Mouse (Mus musculus) MEL-GATA-1-ER (cell line): ENCODE data around the gene Ccser1.
"Not testable (repeated sequence)": the region's sequence is repeated elsewhere in the genome, so short reads cannot be mapped to it uniquely, and the experiment has no call there.

Experiments used
- DNase-seq: peaks from one replicate; pipeline ENCODE4 v3.0.0-alpha.2; 2012; ENCODE audit warnings: low read depth; ENCODE audit errors: extremely low read depth

Ccser1 gene

DNA sequence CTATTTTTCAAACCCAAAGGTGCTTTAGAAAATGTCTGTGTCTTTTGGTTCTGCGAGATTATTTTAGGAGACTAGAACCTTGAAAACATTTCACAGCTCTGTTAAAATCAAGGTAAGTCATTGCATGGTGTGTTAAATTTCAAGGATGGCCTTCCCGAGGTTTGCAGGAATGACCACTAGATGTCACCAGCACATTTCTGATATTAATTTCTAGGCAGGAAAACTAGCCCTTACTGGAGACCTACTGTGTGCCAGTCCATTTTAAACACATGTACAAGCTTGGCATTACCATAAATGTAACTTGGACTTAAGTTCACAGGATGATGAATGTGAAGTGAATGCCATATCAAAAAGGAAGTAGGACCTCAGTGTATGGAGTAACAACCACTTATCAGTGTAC lies 798.3 kb downstream of the Ccser1 start:
- no peak for DNase-seq

DNA sequence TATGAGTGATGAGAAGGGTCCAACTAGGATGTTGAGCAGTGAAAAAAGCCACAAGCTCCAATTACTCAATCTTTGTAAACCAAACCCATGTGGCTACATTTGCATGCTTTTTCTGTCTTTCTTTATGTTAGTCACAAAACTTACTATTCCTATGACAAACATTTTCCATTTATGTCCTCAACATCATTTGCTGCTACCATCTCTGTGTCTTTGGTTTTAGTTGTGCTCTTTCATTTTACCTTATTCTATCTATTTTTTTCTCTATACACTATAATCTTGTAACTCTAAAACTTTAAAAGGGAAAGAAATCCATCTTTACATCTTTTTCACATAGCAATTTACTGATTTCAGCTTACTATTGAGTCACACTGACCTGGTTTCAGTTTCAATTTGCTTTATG lies 834.2 kb downstream of the Ccser1 start:
- DNase-seq: no peak

DNA sequence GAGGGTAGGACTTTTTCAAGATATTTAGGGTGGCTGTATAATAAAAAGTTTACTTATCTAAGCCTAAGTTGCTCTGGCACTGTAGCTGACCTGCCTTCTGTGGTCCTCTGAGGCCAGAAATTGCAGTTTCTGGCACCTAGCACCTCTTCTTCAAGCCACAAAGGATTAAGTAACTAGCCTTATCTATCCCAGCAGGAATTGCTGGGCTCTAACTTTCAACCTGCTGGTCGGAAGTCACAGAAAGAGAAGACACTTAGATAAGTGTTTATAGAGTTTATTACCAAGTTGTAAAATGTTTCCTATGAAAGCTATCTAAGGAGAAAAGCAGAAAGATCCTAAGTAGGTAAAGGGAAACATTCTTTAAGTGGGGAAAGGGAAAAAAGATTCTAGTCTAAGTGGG lies 864.3 kb downstream of the Ccser1 start:
- no peak for DNase-seq

DNA sequence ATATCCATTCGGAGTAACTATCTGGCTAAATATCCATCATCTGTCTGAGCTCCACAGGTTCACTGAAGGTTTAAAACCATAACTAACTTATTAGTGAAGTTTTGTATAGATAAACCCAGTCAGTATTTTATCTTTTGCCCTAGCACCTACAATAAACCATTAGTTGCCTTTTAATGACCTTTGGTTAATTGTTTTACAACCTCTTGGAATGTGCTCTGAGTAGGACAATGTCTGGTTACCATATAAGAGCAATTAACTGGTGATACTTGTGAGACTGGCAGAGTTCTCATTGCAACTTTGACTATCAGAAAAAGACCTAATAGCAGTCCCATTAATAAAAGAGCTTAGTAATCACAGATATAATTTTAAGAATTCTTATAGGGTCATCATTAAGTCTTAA lies 864.9 kb downstream of the Ccser1 start:
- not testable (repeated sequence) for DNase-seq

DNA sequence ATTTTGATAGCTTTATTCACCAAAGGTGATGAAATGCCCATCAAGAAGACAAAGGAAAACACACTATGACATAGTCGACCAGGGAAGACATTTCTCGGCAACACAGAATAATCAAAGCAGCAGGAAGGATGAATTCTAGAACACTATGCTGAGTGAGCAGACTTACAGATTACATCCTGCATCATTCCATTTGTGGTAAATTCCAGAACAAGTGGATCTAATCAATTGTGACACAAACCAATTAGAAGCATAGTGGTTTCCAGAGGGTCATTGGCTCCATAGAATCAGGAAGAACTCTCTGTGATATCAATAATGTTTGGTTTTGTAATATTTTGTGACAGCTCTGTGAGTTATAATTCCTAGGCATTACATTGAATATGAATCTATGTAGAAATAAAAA lies 875.2 kb downstream of the Ccser1 start:
- no peak for DNase-seq

DNA sequence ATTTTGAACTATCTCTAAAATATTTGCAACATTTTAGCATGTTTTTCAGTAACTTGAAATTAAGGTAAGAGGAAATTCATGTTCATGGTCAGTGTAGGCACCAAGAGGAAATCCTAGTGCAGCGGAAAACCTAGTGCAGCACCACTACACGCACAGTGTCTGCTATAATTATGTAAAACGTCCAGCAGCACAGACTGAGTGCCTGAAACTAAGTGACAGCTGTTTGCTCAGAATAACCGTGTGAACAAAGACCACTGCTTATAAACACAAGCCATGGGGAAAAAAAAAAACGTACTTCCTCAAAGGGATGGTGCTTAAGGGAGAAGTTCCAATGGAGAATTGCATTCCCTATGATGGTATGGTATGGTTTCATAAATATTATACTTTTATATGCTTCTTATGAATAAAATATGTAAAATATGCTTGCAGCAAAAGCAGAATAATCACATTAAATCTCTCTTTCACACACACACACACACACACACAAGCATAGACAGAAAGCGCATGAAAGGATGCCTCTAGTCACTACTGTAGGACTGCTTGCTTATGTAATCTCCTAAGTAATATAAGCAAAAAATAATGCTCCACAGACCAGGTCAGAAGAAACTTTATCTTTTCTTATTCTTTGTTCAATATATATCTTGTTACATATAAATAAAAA lies 886.4 kb downstream of the Ccser1 start:
- DNase-seq: no peak

DNA sequence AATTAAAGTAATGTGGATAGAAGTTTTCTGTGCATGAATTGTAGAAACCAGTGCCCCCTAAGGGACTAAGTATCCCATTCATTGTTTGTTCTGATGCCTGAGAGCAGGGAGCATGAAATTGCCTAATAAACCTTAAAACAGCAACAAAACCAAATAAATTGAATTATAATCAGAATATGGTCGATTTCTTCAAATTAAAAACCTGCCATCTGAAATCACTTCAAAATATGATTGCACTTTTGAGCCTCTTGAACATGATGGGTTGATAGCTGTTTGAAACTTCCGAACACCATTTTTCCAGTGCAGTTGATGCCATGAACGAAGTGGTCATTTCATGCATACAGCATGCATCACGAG lies 886.9 kb downstream of the Ccser1 start:
- DNase-seq: no peak

DNA sequence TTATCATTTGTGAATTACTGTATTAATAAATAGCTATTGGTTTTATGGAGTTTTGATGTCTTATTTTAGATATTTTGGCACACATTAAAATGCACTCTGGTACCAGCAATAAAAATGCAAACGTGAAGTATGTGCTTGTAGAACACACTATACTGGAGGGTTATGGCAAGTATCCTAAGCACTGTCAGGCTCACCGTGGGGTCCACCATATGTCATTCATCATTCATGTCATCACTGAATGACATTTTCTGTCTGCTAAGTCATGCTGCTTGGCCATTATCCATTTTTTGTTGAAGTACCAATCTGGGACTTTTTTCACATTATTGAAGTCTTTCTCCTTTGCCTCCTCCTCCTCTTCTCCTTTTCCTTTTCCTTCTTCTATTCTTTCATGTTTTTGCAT lies 925.3 kb downstream of the Ccser1 start:
- DNase-seq: no peak

DNA sequence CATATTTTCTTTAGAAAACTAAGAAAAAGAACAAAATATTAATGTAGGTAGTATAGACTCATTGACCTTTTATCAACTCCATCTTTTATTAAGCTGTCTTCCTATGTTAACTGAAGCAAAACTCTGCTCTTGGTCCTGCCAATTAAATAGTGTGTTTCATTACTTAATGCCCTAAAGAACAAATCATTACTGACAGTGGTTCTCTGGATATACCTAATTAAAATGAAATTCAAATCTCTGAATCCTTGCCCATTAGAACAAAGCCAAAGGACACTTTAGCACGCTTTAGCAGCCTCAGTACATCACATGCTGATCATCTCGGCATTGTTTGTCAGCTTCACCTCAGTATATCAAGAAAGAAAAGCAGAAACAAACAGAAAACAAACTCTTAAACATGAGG lies 952.4 kb downstream of the Ccser1 start:
- DNase-seq: no peak

DNA sequence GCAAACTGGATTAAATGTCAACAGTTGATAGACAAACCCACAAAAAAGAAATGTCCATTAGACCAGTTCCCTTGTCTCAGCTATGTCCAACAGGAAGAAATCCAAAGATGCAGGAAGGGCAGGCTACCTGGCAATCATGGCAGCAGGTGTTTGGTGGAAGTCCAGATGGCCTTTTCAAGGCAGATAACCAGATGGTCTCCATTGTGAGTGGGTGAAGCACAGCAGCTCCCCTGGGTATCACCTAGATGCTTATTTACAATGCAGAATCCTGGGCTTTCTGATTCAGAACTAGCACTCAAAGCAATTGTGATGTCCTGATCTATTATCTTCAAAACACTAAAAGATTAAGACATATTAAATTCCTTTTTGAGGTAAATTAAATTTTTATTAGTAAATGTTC lies 980.2 kb downstream of the Ccser1 start:
- DNase-seq: no peak

DNA sequence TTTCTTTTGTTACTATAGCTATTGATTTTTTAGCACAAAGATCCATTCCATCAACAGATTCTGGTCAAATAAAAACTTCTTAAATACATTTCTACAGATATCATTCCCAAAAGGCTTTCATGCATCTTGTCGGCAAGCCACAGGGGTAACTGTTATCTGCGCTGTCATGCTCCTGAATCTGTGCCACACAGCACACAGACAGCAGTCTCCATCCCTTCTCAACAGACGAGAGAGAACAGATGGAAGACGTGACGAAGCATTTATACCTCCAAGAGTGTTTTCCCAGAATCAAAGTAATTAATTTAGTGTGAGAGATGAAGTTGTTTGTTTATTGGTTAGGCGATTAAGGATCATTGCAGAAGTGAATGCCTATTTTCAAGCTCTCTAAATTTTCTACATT lies 982.5 kb downstream of the Ccser1 start:
- DNase-seq: no peak

DNA sequence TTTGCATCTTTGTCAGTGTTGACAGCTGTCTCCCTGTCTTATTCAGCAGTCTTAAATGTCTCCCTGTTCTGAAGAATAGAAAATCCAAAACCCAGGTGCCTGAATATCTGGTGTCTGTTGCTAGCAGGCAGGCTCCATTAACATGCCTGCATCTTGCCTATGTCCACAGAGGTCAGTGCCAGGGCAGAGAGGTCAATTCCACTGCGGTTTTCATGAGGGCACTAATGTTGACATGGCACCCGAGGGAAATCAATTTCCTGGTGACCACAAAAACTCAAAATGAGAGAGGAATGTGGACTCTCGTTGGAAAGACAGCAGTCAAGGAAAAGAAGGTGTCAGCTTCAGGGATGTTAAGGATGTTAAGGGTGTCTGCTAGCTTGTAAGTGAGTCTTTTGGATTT lies 983.7 kb downstream of the Ccser1 start:
- no peak for DNase-seq

DNA sequence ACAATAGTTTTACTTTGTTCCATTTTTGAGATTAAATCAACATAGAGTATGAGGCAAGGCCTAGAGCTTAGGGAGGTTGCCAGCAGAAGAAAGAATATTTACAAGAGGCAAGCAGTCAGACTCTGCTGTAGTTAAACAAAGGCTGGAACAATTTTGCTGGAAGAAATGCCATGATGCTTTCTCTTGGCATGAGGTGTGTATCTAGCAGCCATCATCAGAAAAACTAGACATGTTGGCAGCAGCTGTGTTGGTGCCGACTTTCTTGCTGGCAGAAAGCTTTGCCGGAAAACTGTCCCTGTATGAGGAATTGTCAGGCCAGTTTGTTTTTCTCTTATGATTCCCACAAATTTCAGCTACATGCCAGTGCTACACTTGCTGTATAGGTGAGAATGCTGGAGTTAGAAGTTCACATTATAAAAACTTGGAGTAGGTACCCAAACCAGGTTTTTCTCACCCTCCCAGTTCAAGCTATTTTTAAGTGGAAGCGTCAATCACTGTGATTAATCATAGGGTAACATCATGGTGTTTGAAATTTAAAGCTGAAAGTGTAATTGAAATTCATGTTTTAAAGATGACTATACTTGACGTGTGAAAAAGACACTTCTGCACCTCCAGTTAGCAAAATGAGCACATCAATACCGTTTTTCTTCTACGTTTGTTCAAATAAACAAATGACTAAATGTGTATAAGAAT lies 1016.5 kb downstream of the Ccser1 start:
- DNase-seq: no peak

DNA sequence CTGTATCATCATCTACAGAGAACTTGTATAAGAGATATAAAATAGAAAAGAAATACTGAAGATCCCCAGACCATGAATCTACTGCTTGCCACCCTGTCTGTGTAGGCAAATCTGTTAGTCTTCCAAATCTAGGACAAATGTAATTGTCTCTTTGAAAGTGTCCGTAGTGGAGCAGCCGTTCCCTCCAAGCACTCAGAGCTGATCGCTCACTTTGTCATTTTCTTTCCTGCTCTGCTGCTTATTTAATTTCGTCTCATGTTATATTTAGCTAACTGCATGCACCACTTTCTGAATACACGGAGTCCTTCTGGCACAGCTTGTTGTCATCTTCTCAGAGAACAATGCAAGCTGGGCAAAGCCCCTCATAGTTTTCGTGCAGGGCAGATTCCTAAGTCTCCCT lies 1018.6 kb downstream of the Ccser1 start:
- DNase-seq: no peak

DNA sequence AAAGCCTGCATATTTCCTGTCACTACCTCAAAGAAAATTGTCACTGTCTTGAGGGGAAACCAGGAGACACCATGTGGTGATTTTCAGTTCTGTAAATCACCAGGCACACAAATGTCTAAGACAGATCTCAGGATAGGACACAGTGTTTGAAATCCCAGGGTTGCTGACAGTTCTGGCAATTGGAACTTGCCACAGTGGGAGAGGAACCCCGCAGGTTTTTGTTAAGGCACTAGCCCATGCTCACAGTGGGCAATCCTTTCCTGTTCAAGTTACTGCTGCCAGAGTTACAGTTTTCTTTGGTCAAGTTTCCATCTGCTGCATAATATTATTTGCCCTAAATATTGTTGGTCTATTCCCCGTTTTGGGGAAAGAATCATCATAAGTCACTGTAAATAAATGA lies 1024.9 kb downstream of the Ccser1 start:
- DNase-seq: no peak

DNA sequence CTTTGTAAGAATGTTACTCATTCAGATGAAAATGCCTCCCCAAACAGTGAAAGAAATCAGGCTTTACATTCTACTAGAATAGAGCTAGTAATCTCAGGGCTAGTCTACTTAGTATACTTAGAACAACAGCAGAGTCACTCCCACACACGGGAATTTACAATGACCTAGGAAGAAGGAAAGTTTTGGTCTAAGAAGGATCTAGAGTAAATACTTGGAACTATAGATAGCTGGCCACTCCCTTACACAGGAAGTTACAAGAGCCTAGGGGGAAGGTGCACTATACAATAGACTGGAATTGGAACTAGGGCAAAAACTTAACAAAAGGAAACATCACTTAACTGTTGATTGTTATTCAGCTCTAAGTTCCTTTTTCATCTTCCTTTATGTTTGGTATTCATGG lies 1041.7 kb downstream of the Ccser1 start:
- no peak for DNase-seq

DNA sequence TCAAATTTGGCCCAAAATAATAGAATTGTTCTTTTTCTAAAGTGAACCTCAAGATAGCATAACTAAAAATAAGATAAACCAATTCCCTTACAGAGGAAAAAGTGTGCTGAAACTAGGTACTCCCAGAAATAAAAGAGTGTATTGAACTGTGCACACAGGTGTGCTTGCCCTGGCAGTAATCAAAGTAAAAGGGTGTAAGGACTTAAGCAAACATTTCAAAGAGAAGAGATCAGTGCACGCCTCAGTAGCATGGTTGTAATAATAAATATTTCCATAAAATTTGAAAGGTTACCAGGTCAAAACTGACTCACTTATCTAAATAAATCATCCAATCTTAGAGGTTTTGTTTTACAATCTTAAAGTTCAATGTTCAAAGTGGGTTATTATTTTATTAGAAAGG lies 1083.8 kb downstream of the Ccser1 start:
- no peak for DNase-seq

DNA sequence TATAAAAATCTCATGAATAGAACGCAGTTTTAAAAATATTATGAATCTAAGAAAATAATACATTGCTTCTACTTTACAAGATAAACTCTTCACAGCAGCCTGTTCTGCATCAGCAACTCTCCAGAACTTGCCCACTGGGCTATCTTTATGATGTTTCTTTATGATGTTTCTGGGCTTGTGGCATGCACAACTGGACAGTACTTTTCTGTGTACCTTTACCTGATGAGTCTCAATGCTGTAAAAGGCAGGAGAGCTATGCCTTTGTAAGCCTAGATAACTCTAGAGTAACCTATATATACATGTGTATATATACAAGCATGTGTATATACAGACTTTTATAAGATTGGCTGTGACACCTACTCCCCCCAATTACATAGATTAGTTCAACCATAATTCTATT lies 1084.4 kb downstream of the Ccser1 start:
- no peak for DNase-seq

DNA sequence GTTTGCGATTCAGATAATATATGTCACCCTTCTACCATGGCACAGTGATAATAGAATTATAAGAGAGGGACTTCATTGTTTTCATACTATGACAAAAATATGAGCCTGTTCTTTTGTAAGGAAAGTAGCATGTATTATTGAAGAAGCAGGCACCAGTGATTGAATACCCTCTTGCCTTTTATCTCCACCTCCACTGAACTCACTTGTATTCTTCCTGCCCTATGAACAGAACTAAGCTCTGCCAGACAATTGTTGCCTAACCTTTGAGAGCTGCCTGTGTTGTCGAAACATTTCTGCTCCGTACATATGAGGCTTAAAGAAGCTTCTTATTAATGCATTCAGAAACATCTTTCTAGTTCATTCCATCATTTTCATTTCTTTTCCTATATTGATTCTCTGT lies 1101.1 kb downstream of the Ccser1 start:
- DNase-seq: no peak

DNA sequence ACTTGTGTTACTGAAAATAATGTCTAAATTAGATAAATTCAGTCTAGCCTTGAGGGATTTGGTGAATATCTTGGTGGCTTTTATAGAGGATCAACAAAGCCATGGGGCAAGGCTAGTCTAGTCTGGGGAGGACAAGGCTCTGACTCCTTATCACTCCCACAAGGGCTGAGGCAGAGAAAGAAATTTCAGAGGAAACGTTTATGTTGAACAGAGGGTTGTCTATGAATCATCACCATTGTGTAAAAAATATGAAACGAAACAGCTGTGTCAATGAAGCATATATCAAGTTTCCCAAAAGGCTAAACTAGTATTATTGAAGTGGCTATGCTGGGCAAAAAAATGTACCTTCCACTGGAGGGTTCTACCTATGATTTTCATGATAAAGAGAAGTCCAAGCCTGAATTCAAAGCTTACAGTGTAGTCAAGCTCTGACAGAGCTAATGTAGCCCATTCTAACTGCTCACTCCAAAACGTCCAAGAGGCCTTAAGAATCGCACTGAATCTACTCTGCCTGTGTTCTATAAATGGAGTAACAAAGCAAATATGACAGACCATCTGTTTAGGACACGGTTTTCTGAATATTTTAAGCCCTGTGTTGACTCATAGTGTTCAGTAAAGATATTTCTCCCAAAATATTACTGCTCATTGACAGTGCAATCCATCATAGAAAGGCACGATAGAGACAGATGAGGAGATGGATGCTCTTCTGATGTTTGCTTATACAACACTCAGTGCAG lies 1121.6 kb downstream of the Ccser1 start:
- DNase-seq: no peak

DNA sequence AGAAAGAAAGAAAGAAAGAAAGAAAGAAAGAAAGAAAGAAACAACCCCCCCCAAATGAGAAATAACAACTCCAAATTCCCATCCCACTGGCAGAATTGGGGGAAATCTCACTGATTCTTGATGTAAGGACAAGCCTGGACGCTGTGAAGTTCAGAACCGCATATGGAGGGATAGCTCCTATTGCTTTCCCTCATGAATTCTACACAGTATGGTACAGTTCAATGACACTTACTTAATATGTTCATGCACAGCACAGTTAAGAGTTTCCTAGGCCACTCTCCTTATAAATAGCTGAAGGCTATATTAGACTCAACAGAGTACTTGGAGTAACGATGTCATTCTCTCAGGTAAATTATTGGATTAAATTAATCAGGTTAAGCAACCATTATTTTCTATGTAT lies 1138.5 kb downstream of the Ccser1 start:
- DNase-seq: no peak

DNA sequence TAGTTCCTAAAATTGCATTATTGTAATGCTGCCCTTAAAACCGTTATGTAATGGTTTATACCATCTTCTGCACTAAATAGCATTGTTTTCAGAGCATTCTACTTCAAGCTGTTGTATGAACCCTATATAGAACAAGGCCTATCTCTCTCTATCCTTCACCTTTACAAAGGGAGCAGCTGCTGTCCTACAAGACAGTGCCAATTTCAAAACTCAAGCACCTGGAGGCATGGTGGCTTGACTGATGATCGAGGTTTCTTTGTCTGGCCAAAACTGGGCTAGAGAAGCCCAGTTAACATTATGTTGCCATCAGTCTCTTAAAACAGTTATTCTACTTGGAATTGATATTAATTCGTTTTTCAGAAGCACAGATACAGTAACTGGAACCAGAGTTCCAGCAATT lies 1160.2 kb downstream of the Ccser1 start:
- no peak for DNase-seq

DNA sequence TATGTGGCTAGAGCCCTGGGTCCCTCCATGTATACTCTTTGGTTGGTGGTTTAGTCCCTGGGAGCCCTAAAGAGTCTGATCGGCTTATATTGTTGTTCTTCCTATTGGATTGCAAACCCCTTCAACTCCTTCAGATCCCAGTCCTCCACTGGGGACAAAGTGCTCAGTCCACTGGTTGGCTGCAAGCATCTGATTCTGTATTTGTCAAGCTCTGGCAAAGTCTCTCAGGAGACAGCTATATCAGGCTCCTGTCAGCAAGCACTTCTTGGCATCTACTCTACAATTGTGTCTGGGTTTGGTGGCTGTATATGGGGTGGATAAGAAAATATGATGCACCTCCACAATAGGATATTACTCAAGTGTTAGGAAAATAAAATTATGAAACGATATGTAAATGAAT lies 1187.7 kb downstream of the Ccser1 start:
- DNase-seq: no peak
